Mouse (Mus musculus): ENCODE data around the gene Dbt. TPM values are rescaled to one million over a fixed set of nuclear protein-coding genes. Genes with fewer than 3 reads are reported as not detected.
"Not testable (repeated sequence)": the region's sequence is repeated elsewhere in the genome, so short reads cannot be mapped to it uniquely, and the experiment has no call there.

The Dbt gene
- total RNA-seq, 2 experiments from 2014 or later: 23.4 to 31.7 TPM

DNA sequence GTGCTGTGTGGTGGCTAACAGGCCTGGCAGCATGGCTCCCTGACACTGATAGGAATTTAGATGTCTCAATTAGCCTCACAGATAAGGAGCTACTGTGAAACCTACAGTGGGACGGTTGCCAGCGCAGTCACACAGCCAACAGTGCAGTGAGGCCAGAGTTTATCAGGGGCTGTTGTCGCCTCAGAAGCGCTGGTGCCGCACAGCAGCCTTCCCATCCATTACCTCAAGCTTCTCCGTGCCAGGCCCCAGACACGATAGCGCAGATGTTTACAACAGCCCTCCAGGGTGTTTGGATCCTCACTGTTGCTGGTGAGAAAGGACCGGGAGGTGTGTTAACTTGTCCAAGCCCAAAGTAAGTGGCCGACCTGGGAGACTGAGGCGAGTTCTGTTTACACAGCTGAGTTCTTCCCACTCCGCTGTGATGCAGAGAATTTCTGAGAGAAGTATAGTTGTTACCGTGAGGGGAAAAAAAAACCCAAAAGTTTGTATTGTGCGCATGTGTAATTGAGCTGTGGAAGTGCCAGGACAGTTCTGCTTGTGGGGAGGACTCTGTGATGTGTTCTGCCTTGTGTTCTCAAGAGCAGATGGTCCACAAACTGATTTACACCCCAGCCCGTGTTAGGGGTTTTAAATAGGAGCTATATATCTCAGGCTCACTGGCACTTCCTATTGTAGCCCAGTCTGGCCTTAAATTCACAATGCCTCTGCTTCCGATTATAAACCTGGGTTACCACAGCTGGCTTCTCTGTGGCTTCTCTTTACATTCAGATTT lies 23.7 kb downstream of the Dbt start:
- peak; percentile 69 to 81 for DNase-seq
- intact Hi-C loops (cut with DNase I): no loop called here

DNA sequence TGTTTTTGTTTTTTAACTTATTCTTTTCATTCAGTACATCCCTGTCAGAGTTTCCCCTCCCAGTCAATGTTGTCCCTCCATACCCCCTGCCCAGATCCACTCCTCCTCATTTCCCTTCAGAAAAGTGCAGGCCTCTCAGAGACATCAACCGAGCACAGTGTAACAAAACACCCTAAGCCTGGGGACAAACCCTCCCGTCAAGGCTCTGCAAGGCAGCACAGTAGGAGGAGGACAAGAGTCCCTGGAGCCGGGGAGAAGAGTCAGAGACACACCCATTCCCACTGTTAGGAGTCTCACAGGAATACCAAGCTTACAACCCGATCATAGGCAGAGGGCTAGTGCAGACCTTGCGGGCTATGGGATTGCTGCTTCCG lies 24.3 kb downstream of the Dbt start:
- intact Hi-C loops (cut with DNase I): no loop called here
- DNase-seq: no peak

DNA sequence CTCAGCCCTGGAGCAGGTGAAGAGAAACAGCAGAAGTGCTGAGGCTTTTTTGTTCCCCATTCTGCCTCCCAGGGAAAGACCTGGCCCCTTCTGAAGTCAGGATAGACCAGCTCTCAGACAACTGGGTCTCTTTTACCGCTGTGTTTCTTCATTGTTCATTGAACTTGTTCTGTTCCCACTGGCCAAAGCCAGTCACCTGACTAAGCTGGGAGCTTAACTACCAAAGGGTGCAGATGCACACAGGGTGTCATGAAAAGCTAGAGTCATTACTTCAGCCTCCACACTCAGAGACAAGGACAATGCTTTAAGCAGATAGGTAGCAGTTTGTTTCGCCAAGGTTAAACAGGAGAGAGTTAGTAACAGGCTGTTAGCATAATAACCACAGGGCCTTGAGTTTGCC lies 29.2 kb downstream of the Dbt start:
- no peak for DNase-seq
- intact Hi-C loops (cut with DNase I): no loop called here

DNA sequence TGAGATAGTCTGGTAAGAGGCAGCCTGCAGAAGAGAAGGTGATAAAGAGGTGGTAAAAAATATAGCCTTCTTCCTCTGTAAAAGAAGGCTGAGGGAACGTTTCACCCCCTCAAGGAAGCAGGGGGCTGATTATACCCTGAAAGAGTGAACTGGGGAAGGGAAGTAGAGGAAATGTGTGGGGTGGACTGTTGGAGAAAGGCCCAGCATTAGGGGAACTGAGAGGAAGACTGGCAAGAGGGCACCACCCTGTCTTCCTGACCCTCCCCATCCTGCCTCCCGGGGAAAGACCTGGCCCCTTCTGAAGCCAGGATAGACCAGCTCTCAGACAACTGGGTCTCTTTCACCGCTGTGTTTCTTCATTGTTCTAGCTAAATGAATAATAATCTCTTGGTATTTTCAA lies 29.7 kb downstream of the Dbt start:
- intact Hi-C loops (cut with DNase I): no loop called here
- no peak for DNase-seq

DNA sequence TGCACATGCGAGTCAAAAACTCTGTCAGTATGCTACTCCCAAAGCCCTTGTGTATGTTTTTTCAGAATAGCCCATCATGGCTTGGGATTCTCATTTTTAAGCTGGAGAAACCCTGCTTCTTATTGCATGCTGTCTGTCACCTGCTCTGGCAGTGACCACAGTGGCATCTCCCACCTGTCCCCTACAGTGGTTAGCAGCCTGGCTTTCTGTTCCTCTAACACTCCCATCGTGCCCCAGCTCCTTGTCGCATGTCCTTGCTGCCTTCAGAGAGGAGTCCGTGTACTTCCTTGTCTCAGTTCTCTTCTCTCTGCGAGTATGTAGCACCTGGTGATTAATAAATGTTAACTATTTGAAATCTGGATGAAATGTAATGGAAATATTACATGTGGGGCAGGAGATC lies 34.6 kb downstream of the Dbt start:
- intact Hi-C loops (cut with DNase I): no loop called here
- no peak for DNase-seq

DNA sequence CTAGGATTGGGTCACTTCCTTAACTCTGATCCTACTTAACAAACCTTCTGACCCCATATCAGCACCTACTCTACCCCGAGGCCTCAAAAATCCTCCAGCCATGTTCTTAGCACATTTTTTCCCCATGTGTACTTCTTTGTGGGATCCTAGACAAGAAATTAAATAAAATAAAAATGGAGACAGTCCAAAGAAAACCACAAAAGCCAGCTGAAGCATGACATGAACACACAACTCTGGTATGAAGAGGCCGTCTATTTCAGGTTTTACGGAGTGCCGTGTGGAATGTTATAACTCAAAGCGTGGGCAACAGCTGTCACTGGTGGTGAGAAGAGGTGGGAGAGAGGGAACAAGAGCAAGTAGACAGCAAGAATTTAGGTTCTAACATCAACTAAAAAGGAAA lies 38.5 kb downstream of the Dbt start:
- intact Hi-C loops (cut with DNase I): no loop called here
- no peak for DNase-seq

DNA sequence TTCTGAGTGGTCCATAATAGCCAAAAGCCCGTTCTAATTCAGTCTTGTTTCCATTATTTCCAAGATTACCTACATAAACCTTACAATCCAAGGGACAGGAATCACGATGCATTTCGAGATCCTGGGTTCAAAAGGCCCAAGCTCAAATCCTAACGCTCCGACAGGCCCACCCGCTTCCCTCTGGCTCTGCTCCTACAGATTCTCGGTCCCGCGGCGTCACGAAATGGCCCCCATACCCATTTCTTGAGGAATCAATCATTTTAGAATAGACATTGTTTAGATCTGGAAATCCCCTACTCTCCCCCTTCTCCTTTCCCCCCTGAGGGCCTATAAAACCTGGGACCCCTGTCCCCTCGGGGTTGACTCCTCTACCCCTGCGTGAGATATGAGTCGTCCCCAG lies 48.4 kb downstream of the Dbt start:
- intact Hi-C loops (cut with DNase I): not testable (repeated sequence)

DNA sequence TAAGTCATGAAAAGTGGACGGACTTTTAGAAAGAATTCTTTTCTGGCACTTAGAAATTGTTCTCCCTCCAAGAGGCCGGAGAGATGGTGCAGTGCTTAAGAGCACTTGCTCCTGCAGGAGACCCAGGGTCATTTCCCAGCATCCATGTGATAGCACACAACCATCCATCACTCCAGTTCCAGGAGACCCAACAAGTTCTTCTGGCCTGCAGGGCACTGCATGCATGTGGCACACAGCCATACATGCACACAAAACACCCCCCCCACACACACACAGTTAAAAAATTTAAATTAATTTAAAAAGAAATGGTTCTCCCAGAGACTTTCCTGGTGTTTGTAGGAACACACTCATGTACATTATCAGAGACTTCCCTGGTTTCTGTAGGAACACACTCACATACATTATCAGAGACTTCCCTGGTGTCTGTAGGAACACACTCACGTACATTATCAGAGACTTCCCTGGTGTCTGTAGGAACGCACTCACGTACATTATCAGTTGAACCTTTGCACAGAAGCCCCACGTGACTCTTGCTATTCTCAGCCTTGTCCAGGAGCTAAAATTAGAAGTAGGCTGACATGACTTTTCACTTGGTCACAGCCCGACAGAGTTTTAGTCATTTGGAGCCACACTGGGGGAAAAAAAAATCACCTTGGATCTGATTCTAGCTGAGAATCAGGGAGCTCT lies 49.7 kb downstream of the Dbt start, which contains the start of gene Lrrc39:
Gene Lrrc39, plus strand, starts transcription at position 566 of the 687 bp plus-strand sequence.
- peak; percentile 61 for DNase-seq
- intact Hi-C loops (cut with DNase I): no loop called here

More for the DNA sequence above, 48.4 kb downstream of the Dbt start:
- peak in 1 of 2 experiments; percentile 25 for DNase-seq

DNA sequence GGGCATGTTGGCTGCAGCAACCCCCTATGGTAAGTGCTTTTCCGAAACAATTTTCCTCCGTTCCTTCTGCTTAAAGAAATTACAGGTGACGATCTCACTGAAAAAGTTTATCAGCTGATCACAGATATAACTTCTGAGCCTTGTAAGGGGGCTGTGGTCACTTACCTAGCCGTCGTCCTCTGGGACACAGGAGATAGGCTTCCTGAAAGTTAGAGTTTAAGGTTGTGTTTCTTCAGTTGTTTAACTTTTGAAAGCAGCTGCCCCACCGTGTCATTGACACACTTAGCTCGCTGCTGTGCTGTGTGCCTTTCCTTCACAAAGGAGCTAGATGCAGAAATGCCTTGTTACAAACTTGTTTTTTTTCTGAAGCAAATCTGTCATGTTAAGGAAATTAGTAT lies 50.2 kb downstream of the Dbt start:
- DNase-seq: no peak
- intact Hi-C loops (cut with DNase I): no loop called here

DNA sequence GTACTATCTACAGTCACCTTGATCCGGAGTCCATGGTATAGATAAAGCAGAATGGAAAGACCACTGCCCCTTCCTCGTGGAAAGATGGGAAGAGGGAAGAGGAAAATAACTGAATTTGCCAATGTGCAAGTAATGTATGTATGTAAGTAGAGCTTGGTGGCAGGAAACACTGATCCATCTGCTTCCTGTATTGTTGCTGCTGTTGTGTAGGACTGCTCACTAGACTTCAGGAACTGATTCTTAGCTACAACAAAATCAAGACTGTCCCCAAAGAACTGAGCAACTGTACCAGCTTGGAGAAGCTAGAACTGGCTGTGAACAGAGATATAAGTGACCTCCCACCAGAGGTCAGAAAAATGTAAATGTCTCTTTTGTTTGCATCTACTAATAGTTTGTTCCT lies 57.8 kb downstream of the Dbt start:
- intact Hi-C loops (cut with DNase I): no loop called here
- DNase-seq: no peak

DNA sequence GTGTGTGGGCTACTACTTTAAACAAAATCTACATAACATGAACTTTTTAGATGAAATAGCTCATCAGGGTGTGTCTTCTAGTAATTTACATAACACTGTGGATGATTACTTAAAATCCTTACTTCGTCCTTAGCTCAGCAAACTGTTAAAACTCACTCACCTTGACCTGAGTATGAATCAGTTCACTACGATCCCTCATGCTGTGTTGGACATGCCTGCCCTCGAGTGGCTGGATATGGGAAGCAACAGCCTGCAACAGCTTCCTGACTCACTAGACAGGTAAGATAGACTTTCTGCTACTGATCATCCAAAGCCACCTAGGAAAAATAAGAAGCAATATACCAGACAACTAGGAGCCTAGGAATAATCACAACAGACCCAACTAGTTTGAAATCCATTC lies 64.4 kb downstream of the Dbt start:
- intact Hi-C loops (cut with DNase I): loop anchor here (2.0 to 5.0 kb wide), 2 partner anchors 68 to 245 kb away; partner anchors contain the start of gene Rtca

DNA sequence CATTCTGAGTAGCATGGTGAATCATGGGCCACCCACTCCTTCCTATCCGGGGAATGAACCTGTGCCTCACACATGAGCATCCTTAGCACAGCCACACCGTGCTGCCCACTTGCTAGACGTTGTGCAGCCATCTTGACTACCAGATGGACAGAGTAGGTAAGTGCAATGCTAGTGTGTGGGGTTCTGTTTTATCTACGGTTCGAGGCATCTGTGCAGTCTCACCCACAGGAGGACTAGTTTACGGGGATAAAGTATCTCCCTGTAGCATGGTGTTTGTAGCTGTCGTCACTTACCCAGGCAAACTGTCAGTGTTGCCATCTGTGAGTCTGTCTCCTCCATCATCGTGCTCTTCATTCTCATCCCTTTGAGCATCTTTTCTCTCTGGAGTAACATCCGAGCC lies 69.3 kb downstream of the Dbt start:
- no peak for DNase-seq
- intact Hi-C loops (cut with DNase I): no loop called here

More for the DNA sequence above, 64.4 kb downstream of the Dbt start:
- peak in 1 of 2 experiments; percentile 21 for DNase-seq

DNA sequence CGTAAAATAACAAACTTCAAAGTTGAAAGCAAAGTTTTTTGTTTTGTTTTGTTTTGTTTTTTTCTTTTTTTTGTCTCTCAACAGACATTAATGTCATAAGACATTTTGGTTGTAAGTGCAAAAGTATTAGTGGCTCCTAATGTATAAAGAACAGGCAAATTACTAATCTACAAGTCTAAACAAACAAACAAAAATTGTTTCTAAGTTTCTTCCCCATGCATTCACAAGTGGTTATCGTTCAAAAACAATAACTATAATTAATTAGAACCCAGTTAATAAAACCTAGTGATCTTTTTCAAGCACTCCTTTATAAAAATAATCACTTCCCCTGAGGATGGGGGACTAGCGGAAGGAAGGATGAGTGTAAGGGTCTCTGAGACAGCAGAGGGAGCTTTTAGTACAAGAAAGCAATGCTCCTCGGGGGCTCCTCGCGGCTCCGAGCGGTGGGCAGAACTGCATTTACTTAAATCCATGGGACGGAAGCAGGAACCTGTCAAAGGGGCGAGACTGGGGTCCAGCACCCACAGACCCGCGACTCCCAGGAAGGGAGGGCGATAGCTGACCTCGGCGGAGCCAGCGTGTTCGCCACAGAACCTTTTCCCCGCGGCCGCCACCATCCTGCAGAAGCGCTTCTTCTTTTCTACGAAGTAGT lies 81.3 kb downstream of the Dbt start:
- intact Hi-C loops (cut with DNase I): loop anchor here (2.0 to 10.0 kb wide), 4 partner anchors 87 to 262 kb away; partner anchors contain the start of gene Rtca

DNA sequence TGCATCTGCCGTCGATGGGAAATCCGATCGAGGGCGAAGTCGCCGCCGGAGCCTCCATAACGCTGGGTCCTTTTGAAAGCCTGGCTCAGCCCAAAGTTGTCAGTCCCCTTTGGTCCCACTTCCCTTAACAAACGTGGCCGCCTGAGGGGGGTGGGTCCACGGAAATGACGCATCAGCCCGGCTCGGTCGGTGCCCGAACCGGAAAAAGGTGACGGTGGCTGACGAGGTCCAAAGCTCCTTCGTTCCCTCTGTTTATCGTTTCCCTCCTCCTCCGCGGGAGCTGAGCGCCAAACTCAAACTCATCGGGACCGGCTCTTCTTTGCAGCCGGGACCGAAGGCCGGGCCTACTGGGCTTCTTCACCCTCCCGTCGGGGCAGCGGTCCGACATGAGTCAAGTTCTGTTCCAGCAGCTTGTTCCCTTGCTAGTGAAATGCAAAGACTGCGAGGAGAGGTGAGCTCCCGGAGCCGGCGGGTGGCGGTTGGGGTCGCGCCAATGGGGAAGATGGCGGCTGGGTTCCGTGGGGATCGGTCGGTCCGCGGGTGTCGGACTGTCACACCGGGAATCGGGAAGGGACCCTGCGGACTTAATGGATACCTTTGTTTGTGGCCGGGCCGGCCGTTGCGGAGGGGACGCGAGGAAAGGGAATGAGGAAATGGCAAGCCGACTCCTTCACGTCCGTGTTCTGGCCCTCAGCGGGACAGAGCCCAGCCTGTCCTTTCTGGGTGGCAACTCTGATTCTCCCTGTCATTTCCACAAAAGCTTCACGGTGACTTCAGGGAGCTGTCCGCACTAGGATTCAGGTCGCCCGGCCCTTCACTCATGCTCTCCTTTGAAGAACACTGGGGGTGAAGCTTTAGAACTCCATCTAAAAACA lies 82.1 kb downstream of the Dbt start, which contains the start of gene Sass6:
Gene Sass6, plus strand, starts transcription at position 255 of the 875 bp plus-strand sequence.
- intact Hi-C loops (cut with DNase I): loop anchor here (1.0 to 10.0 kb wide), 5 partner anchors 67 to 263 kb away; partner anchors contain the start of genes Mfsd14a and Rtca
- peak; percentile 99 to 100 for DNase-seq

More for the DNA sequence above, 81.3 kb downstream of the Dbt start:
- no peak for DNase-seq

DNA sequence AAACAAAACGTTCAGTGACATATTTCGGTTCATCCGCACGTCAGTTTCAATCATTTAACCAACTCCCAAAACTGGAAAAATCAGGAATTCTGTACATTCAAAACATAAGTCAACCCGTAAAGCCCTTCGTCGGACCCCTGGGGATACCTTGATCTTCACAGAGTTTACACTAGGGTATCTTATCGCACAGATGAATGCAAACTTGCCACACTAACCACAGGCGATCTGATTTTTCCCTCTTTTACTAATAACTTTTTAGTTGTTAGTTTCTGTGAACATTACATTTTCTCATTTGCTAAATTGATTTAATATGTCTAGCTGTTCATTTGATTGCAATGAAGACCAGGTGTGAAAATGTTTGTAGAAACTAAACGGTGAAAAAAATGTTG lies 82.7 kb downstream of the Dbt start:
- no peak for DNase-seq
- intact Hi-C loops (cut with DNase I): loop anchor here (1.0 to 10.0 kb wide), 3 partner anchors 67 to 239 kb away; partner anchors contain the start of gene Mfsd14a

Other genes with a start within 250 kb of the Dbt start
- 1 to 10 TPM; 5.2 to 6.5 TPM for gene Cdc14a, start 89.0 kb upstream of the Dbt start, total RNA-seq (2021)
- gene Rtca, start 4.9 kb upstream of the Dbt start, total RNA-seq (2021): 10 to 100 TPM; 24.3 to 25.7 TPM
- gene Lrrc39, start 49.9 kb downstream of the Dbt start, total RNA-seq (2021): 10 to 100 TPM; 73.5 to 78.8 TPM
- gene Sass6, start 81.9 kb downstream of the Dbt start, total RNA-seq (2021): 1 to 10 TPM; 4.7 to 4.9 TPM
- gene Trmt13, start 101.5 kb downstream of the Dbt start, total RNA-seq (2021): 1 to 10 TPM; 7.0 to 9.3 TPM
- gene Mfsd14a, start 149.6 kb downstream of the Dbt start, total RNA-seq (2021): 10 to 100 TPM; 30.1 to 30.8 TPM
- gene Gm43191, start 168.2 kb downstream of the Dbt start, total RNA-seq (2021): 1 to 10 TPM in 1 of 2 experiments, not detected in 1; 1.6 TPM
- gene Slc35a3, start 199.8 kb downstream of the Dbt start, total RNA-seq (2021): 10 to 100 TPM; 19.3 to 21.9 TPM